Mouse (Mus musculus) CH12.LX (cell line): ENCODE measurements at regions not wholly inside any gene's neighbourhood (a gene's known extent, or its start where the extent isn't known, plus 50 kb on each side); places are given as distances from the start of the nearest gene placed in this dataset.

Experiments used
- DNase-seq: peaks from one replicate; pipeline ENCODE4 v3.0.0-alpha.2; 2013; ENCODE audit errors: extremely low read depth
- H3K27ac ChIP-seq: 2 replicates; pipeline ENCODE4 v1.5.1; 2012; ENCODE audit warnings: low read depth, mild to moderate bottlenecking, control low read depth, moderate library complexity; ENCODE audit not compliant: insufficient read depth
- H3K27me3 ChIP-seq: replicated peaks from 2 replicates; pipeline ENCODE3; 2012; ENCODE audit warnings: inconsistent platforms
- H3K36me3 ChIP-seq, 2 experiments: replicated peaks in 1 of 2; 2 replicates each; pipeline versions ENCODE3 to v1.6.1; 2012; ENCODE audit warnings: inconsistent platforms in 1 of 2, low read length in 1 of 2, mild to moderate bottlenecking in 1 of 2, mixed read lengths in 1 of 2, moderate library complexity in 1 of 2; ENCODE audit not compliant: control insufficient read depth in 1 of 2, insufficient read depth in 1 of 2
- H3K4me1 ChIP-seq, 2 experiments: 2 replicates each; pipeline ENCODE4 v1.6.1; 2012; ENCODE audit warnings: inconsistent platforms in 1 of 2, moderate library complexity in 1 of 2; ENCODE audit not compliant: insufficient read depth in 2 of 2, control insufficient read depth in 1 of 2
- H3K4me2 ChIP-seq: 2 replicates; pipeline ENCODE4 v1.6.1; 2012; ENCODE audit warnings: low read depth, mild to moderate bottlenecking, control low read depth; ENCODE audit not compliant: poor library complexity, insufficient read depth, severe bottlenecking
- H3K4me3 ChIP-seq, 3 experiments: fragments of 150-350 bp in 1 of 3; sonication (generic) in 1 of 3; replicated peaks in 1 of 3; 2 replicates each; pipeline versions ENCODE3 to v1.5.1; 2011 to 2012; ENCODE audit warnings: low read depth in 2 of 3, low read length in 2 of 3, mild to moderate bottlenecking in 2 of 3, moderate library complexity in 2 of 3, control low read depth in 1 of 3, improper control_type of control experiment in 1 of 3, inconsistent platforms in 1 of 3, mixed read lengths in 1 of 3; ENCODE audit not compliant: poor library complexity in 1 of 3
- H3K79me2 ChIP-seq: replicated peaks from 2 replicates; pipeline ENCODE4 v1.6.1; 2012; ENCODE audit warnings: mild to moderate bottlenecking, moderate library complexity; ENCODE audit not compliant: control insufficient read depth, poor library complexity, insufficient read depth, severe bottlenecking; ENCODE audit errors: extremely low read depth
- H3K9ac ChIP-seq: 2 replicates; pipeline ENCODE4 v1.6.1; 2012; ENCODE audit warnings: low read depth, mild to moderate bottlenecking, control low read depth, moderate library complexity; ENCODE audit not compliant: insufficient read depth
- H3K9me3 ChIP-seq: replicated peaks from 2 replicates; pipeline ENCODE3; 2012; ENCODE audit warnings: low read length, inconsistent platforms, mixed read lengths
- BHLHE40 ChIP-seq: IDR thresholded peaks from 2 replicates; pipeline ENCODE4 v1.6.1; 2011; ENCODE audit warnings: mild to moderate bottlenecking, low read depth, low read length, improper control_type of control experiment
- GABPA ChIP-seq: IDR thresholded peaks from 2 replicates; pipeline ENCODE4 v1.6.1; 2012; ENCODE audit warnings: low read depth, low read length, improper control_type of control experiment, inconsistent platforms; ENCODE audit not compliant: insufficient replicate concordance
- JUND ChIP-seq: conservative IDR thresholded peaks from 2 replicates; pipeline ENCODE4 v1.6.1; 2011; ENCODE audit warnings: low read depth, low read length, improper control_type of control experiment
- MAFK ChIP-seq: IDR thresholded peaks from 2 replicates; pipeline ENCODE4 v1.6.1; 2011; ENCODE audit warnings: low read length, improper control_type of control experiment; ENCODE audit not compliant: insufficient replicate concordance
- MAX ChIP-seq: IDR thresholded peaks from 2 replicates; pipeline ENCODE4 v1.6.1; 2011; ENCODE audit warnings: low read length, improper control_type of control experiment
- MEF2A ChIP-seq: IDR thresholded peaks from 2 replicates; pipeline ENCODE4 v1.6.1; 2014; ENCODE audit warnings: low read depth, mild to moderate bottlenecking, inconsistent platforms, low read length, improper control_type of control experiment, borderline replicate concordance
- SMC3 ChIP-seq: IDR thresholded peaks from 2 replicates; pipeline ENCODE4 v1.6.1; 2011; ENCODE audit warnings: low read depth, low read length, improper control_type of control experiment
- ZKSCAN1 ChIP-seq: IDR thresholded peaks from 2 replicates; pipeline ENCODE4 v1.6.1; 2012; ENCODE audit warnings: low read depth, inconsistent platforms, low read length, improper control_type of control experiment, borderline replicate concordance
- dilution Hi-C: fragments of 300-500 bp; cut with MboI; formaldehyde crosslinking; loops from 2 replicates; pipeline ENCODE4 v1.14.3; 2020; ENCODE audit warnings: low sequenced_read_pairs; ENCODE audit not compliant: extremely low pct_unique_long_range_greater_than_20kb, extremely low pct_ligation_motif_present
- in situ Hi-C: fragments of 300-500 bp; cut with MboI; formaldehyde crosslinking; loops from 3 replicates; pipeline ENCODE4 v1.14.3; 2019; ENCODE audit warnings: low sequenced_read_pairs, low pct_ligation_motif_present, low pct_unique_long_range_greater_than_20kb, mixed read lengths

GRCm38 (mm10) chr5:54180640-54181326, 182.5 kb downstream of the Stim2 start:
- in situ Hi-C loops: no loop called here
- H3K9ac ChIP-seq: no peak overlapping the region
- no peak overlapping the region for H3K27ac ChIP-seq
- H3K79me2 ChIP-seq: no peaks in the 10 kb centered on the region
- no peak for DNase-seq
- H3K36me3 ChIP-seq: no peaks in the 10 kb centered on the region
- H3K27me3 ChIP-seq: no peaks in the 10 kb centered on the region
- no peak for TF ChIP-seq BHLHE40
- TF ChIP-seq JUND: no peak
- TF ChIP-seq SMC3: no peak
- dilution Hi-C loops: no loop called here
- peaks cover 0 to 5% of the 10 kb centered on the region in 2 experiments; a peak in 1 of 4 replicates for H3K4me1 ChIP-seq
- no peaks in the 10 kb centered on the region for H3K9me3 ChIP-seq
- H3K4me3 ChIP-seq: no peak overlapping the region
- H3K4me2 ChIP-seq: no peak overlapping the region

DNA sequence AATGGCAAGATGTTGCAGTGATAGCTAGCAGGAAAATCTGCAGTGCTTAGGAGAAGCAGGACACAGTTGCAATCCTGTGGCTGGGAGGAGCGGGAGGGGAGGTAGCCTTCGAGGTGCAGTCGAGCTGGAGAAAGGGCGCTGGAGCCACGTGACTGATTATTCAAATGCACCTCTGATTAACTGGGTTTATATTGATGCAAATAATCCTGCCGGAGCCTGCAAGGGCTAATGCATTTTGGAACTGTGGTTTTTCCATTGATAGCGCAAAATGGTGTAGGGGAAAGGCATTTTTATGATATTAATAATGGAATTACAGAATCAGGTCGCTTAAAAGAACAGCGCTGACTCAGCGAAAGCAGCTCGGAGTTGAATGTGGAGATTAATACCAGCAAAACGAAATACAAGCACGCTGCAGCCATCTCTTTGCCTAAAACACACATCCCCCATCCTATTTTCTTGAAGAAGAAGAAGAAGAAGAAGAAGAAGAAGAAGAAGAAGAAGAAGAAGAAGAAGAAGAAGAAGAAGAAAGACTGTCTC, 183.1 kb downstream of the Stim2 start:
- in situ Hi-C loops: no loop called here
- H3K9ac ChIP-seq: no peak overlapping the region
- H3K27ac ChIP-seq: no peak overlapping the region
- H3K4me1 ChIP-seq: peaks cover 0 to 5% of the 10 kb centered on the region in 2 experiments; a peak in 1 of 4 replicates
- DNase-seq: no peak
- no peaks in the 10 kb centered on the region for H3K27me3 ChIP-seq
- dilution Hi-C loops: no loop called here
- H3K36me3 ChIP-seq: no peaks in the 10 kb centered on the region
- H3K79me2 ChIP-seq: no peaks in the 10 kb centered on the region
- H3K4me3 ChIP-seq: no peak overlapping the region
- H3K9me3 ChIP-seq: no peaks in the 10 kb centered on the region
- no peak for TF ChIP-seq BHLHE40
- TF ChIP-seq MAFK: peak; percentile 88
- H3K4me2 ChIP-seq: no peak overlapping the region

GRCm38 (mm10) chr5:54182754-54183153, 184.5 kb downstream of the Stim2 start:
- dilution Hi-C loops (no loop called here), in situ Hi-C loops (no loop called here)
- TF ChIP-seq MEF2A (no peak), ZKSCAN1 (no peak), MAX (no peak), GABPA (no peak)
- Histone ChIP-seq H3K9me3 (no peaks in the 10 kb centered on the region), H3K4me1 (peaks cover 0 to 5% of the 10 kb centered on the region in 2 experiments; a peak in 1 of 4 replicates), H3K4me3 (no peak overlapping the region), H3K9ac (no peak overlapping the region), H3K27me3 (no peaks in the 10 kb centered on the region), H3K27ac (no peak overlapping the region), H3K4me2 (no peak overlapping the region), H3K36me3 (no peaks in the 10 kb centered on the region), H3K79me2 (no peaks in the 10 kb centered on the region)
- DNase-seq: no peak
